Mouse (Mus musculus) regulatory T cell (primary cell): ENCODE measurements at regions not wholly inside any gene's neighbourhood (a gene's known extent, or its start where the extent isn't known, plus 50 kb on each side); places are given as distances from the start of the nearest gene placed in this dataset.

ENCODE experiments used
- in situ Hi-C: fragments of 300-600 bp; cut with MboI, MseI; formaldehyde crosslinking; loops from one replicate; pipeline ENCODE4 v1.15.1; 2025; ENCODE audit warnings: high pct_unique_total_duplicates

DNA sequence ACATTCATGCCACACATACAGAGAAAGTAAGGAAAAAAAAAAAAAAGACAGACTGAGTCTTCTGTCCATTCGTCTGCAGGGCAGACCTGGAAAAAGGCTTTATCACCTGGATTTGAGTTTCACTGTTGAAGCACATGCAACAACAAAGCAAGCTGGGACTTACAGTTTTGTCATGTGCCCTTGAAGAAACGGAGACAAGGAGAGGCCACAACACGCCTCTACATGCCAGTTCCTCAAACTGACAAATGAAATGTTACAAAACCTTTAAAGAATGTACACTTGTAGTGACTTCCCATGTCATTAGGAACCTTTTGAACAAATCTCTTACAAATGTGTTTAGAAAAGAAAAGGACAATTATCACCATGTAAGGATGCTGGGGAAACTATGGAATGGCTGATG, 53.6 kb upstream of the Tmpo start:
- in situ Hi-C loops: loop anchor here (25.0 kb wide), 1 partner anchor 497 kb away; no protein-coding TSS in a partner anchor
